Mouse (Mus musculus) adipocyte (in vitro differentiated cells): ENCODE measurements around the gene Ampd2.

Experiments
- DNase-seq: peaks from one replicate; pipeline ENCODE4 v3.0.0-alpha.2; 2016; ENCODE audit warnings: low spot score

The Ampd2 gene

DNA sequence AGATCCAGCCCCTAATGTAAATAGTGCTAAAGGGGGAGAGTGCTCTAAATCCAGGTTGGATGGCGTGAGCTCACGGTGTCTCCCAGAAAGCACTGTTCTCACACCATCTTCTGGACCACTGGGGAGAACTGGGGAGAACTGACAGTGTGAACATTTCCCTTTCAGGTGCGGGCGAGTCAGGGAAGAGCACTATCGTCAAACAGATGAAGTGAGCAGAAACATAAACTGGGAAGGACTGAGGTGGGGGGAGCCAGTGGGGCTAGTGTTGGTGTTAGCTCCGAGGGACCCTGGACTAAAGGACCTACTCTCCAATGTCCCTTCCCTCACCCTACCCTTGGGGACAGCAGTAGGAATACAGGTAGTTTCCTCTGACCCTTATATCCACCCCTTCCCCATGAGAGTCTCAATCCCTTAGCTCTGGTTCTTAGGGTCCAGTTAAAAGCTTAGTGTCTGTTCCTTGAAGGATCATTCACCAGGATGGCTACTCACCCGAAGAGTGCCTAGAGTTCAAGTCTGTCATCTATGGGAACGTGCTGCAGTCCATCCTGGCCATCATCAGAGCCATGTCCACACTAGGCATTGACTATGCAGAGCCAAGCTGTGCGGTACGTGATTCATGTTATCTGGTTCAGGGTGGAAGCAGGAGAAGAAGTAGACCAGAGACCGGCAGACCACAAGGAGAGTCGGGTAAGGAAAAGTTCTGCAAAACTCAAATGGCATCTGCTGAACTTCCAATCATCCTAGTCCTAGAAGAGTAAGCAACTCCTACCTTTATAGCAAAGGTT lies 8.7 kb upstream of the Ampd2 start:
- DNase-seq: no peak

DNA sequence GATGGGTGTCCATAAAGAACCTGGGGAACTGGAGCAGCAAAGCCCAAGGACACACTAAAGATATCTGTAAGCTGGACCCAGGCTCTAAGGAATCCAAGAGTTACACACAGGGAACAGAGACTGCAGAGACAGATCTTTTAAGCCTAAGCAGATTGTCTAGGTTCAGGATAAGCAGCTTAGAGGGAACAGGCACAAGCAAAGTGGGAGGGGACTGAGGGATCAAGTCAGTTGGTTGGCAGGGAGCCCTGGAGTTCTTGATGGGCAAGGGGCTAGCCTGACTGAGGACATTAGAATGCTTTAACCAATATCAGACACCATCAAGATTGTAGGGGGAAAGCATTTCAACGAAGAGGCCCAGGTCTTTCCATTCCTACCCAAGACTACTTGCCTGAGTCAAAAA lies 7.7 kb upstream of the Ampd2 start:
- DNase-seq: no peak

DNA sequence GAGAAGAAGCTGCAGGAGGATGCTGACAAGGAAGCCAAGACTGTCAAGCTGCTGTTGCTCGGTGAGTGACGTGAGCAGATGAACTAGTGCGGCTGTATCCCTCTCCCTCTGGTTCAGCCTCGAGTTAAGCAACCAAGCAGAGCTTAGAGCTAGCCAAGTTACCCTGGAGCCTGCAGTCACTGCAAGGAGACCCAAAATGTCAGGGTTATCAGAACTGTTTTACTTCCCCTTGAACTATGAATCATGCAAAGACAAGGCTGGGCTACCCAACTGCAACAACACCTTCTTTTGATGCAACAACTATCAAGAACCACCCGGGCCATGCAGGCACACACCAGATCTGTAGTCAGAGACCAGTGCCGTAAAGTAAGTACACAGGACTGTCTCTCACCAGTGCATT lies 6.9 kb upstream of the Ampd2 start:
- DNase-seq: no peak

DNA sequence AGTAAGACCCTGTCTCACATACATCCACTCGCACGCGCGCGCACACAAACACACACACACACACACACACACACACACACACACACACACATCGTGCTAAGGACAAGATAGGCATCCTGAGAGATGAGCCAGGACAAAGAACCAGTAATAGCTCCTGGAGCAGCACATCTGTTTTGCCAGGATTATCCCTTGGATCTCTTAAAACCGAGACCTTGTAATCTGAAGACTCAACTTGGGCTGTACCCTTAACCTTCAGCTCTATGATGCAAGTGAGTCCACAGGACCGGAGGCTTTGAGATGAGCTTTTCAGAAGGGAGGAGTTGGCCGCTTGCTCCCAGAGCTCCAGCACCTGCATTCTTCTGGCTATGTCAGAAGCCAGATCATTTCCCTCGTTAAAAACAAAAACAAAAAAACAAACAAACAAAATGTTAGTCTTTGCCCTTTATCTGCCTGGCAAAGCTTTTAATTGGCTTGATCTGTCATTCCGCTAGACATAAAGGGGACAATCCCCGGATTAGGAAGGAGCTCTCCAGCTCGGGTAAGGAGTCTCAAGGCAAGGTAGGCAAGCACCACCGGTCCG lies 6.2 kb upstream of the Ampd2 start, which contains the start of gene Gnat2:
Gene Gnat2 (plus strand): TSS at position 254 of the 580 bp plus-strand sequence.
- DNase-seq: no peak

DNA sequence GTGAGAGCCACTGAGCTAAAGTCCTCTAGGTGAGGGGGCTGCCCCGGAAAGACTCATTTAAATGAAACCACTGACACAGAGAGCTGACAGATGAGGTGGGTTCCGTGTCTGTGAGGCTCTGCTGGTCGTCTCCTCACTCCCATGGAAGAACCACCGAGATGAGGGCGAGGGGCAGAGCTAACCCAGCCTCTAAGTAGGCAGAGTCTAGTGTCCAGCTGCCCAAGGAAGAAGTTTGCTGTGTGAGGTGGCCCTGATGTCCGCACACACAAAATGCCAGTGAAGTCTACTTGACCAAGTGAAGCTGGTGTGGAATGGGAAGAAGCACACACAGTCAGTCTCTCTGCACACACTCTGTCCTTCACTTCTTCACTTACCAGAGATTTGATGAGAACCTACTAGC lies 5.6 kb upstream of the Ampd2 start:
- no peak for DNase-seq

DNA sequence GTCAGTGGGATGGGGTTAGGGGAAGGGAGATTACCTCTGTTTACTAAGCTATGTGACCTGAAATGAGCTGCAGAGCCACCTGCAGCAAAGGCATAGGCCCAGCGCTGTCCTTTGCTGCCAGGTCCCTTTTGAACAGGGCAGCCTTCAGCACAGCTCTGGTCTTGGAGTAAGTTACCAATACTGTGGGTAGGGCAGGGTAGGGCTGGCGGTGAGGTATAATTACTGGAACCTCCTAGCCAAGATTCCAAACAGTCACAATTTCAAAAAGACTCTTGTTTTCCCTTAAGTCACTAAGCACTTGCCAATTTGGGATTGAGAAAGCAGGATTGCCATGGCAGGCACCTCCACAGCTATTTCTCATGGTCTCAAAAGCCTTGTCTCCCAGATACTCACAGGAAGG lies 4.1 kb upstream of the Ampd2 start:
- no peak for DNase-seq

DNA sequence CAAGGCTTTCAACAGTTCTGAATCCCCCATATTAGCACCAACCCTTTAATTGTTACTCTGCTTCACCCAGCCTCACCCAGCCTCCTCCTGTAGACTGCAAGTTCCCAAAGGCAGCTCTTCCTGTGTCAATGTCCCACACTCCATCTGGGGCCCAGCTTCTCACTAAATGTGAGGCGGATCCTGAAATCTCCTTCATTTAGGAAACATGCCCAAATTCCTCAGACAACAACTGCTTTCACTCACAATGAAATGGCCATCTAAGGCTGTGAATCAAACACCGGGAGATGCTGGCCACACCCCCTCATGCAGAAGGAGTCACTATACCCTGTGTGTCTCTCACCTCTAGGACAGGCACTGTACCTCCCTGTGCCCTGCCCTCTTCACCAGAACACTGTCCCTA lies 3.5 kb upstream of the Ampd2 start:
- DNase-seq: no peak

DNA sequence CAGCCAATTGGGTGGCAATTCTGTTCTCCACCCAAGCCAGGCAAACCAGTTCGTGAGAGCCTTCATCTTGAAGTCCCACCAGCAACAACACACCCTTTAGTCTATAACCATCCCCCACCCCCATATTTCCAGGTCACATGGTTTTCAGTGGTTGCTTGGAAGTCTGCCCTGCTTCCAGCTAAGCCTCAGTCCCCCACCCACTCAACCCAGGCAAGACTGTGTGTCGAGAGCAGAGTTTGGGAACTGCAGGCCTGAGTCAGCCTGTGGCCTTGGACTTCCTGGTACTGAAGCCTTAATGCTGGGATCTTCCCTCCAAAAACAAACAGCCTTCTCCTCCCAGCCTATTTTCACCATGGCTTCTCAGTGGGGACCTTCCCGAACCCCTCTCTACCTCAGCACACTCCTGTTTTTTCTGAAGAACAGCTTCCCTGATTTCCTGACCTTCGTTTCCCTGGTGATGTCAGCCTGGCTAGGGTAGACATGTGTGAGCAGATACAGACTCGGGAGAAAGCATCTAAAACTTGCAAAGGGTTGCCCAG lies 2.5 kb upstream of the Ampd2 start:
- peak; percentile 47 for DNase-seq

DNA sequence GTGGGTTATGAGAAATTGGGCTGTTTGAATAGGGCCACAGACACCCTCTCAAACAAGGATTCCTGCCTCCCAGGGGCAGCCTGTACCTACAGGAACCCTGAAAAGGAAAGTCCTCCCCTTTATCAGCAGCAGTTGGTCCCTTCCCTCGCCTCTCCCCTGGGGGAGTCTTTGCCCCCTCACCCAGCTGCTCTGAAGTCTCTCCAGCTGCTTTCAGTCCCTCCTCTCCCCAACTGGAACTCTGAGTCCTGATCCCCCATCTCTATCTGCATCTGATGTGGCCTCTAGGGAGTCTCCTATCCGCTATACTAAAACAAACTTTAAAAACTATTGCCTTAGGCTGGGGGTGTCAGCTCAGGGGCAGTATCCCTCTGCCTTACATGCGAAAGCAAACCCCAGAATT lies 878 bp upstream of the Ampd2 start:
- DNase-seq: peak; percentile 16

DNA sequence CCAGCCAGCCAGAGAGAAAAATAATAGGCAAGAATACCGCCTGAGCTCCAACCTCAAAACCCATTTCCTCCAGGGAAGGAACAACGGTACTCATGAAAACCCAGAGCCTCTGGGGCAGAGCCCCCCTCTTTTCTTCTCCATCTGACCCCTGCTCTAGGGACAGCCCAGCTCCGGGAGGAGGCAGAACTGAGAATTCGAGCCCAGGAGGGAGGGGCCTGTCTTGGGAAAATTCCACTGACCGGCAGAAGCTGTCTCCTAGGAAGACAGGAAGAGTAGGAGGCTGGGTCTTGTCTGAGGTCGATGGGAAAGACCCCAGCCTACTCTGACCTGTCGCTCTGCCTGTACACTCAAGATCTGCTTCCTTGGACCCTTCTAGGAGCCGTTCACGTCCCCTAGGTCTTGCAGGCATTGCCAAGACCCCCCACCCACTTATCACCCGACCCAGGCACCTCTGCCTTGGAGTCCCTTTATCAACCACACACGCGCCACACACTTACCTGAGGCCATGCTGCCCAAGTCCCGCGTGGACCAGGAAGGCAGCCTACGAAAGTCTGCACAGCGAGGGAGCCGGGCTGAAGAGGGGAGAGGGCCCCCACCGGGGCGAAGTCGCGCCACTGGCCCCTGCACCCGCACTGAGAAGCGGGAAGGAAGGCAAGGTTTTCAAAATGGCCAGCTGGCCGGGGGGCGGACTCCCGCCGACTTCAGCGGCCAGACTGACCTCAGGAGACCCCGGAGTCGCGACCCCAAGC lies 556 bp downstream of the Ampd2 start:
- peak; percentile 92 for DNase-seq

DNA sequence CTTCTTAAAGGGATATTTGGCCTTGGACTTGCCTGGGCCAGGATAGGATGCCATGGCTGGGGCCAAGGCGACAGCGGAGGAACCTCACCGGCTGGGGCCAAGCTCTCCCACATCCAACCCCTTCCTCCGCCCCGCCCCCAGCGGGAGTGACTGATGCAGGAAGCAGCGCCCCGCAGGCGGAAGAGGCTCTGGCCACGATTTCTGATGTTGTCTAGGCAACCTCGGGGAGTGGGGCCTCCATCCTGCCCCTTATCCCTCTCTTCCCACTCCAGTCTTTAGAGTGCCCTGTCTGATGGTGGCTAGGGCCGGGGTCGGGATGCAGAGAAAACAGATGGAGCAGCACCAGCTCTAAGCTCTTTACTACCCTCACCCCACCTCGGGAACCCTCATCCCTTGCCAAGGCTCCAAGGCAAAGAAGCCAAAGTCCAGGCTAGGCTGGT lies 1.1 kb downstream of the Ampd2 start:
- peak; percentile 93 for DNase-seq

DNA sequence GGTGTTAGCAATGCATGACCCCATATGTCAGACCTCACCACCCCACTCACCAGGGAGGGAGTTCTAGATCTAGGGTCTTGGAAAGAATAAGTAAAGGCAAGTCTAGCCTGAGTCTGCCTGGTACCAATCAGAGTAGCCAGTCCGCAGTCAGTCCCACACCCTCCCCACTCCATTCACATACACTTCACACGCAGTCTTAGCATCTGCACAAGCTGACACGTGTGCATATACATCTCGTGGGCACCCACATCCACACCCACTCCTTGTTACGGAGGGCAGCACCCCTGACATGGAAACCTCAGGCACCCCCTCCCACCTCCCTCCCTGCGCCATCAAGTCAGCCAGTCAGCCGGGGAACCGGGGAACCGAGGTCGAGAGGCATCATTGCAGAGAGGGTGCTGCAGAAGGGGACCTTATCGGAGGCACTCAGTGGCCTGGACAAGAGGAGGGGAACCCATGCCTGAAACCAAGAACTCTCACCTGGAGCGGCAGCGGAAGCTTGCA lies 1.6 kb downstream of the Ampd2 start:
- DNase-seq: no peak

DNA sequence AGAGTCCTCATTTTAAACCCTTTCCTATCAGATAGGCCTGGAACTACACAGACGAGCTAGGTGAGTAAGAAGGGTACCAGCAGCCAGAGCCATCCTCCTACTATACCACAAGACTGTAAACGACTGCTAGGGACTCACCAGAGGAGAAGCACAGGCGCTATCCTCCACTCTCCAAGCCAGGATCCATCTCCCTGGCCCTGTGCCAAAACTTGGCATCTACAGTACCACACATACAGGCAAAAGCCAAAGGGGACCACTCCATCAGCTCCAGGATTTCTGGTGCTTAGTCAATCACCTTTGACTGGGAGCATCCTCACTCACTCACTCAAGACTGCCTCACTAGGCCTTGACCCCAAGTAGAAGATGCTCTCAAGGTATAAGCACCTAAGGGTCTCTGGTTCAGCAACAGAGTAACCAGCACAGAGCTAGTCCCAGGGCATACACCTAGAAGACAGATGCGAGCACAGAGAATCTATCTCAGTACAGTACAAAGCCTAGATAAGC lies 2.5 kb downstream of the Ampd2 start:
- no peak for DNase-seq

DNA sequence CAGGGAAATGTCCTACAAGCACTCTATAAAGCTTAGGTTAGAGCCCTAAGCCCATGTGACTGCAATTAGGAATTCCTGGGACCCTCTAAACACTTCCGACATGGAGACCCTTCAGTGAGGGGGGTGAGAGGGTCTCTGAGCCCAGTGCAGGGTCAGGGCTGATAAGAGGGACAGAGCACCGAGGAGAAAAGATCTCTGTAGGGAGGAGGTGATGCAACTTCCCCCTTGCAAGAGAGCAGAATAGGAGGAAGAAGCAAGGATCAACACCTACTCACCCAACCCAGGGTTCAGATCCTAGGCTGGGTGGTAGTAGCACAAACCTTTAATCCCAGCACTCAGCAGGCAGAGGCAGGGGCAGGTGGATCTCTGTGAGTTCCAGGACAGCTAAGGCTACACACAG lies 3.3 kb downstream of the Ampd2 start:
- no peak for DNase-seq

DNA sequence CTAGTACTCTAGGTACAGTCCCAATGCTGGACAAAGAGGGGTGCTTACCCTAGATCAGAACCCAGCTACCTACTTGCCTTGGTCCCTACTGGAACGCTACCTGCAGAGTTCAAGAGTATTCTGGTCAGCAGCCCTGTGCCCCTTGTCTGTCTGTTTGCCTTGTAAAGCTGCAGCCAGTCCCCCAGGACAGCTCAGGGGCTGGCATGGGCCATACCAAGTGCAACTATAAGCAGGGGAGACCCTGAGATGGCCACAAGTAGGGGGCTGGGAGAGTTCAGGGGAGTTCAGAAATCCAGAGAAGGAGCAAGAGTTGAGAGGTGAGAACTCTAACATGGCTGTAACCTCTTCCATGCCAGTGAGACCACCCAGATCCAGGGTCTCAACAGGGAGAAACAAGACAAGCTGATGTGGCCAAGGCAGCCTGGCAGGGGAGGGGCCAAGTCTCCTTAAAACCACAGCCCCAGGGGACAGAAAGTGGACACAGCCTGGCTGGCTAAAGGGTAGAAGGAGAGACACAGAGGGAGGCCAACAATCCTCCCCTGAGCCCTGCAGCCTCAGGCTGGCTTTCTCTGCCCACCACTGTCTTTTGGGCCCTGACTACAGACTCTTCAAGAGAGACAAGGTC lies 4.1 kb downstream of the Ampd2 start:
- DNase-seq: peak; percentile 73

DNA sequence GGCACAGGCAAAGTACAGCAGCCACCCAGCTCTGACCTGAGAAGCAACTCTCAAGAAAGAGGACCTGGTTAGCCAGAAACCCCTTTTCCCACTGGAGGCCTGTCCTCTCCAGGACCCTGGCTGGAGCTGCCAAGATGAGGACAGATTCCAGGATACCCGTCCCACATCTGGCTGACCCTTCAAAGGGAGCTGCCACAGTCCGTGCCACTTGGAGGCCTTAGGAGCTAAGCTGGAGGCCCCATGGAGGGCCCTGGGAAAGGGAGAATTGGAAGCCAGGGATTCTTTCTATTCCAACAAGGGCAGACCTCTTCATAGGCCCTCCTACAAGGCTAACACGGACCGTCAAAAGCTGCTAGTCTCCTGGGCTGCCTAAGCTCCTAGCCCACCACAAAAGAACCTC lies 4.8 kb downstream of the Ampd2 start:
- peak; percentile 69 for DNase-seq

DNA sequence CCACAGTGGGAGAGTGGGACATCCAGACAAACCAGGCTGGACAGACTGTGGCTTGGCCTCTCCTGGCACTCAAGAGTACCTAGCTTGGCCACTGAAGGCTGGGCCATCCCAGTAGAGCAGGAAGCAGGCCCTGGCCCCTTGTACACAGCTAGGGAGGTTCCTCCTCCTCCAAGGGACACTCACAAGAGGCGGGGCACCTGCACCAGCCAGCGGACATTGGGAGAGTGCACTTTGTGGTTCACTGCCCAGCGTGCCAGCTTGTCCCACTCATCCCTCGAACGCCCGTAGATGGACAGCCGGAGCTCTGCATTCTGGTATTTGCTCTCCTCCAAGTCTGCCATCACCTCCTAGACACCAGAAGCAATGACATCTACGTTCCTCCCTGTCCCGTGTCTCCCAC lies 9.6 kb downstream of the Ampd2 start:
- no peak for DNase-seq

DNA sequence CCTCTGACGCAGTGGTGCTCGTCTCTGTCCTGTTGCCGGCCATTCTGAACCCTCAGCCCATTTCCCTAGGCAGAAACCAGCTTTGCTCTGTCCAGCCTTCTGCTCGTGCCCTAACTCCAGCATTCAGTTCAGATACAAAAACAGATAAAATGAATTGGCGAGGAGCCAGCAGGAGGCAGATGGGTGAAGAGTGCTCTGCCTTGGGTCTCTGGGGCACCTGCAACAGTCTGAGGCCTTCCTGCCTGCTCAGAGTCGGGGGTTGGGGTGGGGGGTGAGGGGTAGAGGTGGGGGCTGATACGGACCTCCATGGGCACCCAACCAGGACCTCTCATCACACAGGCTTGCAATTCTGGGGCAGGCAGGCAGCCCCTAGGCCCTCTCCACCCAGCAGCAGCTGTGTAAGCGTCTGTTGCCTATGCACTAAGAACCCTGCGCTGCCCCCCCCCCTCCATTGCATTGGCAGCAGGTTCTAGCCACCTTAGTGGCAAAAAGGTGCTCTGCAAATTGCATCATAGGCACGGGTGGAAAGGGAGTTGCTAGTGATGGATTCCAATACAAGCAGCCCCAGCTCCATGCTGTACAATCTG lies 13.4 kb downstream of the Ampd2 start:
- no peak for DNase-seq

DNA sequence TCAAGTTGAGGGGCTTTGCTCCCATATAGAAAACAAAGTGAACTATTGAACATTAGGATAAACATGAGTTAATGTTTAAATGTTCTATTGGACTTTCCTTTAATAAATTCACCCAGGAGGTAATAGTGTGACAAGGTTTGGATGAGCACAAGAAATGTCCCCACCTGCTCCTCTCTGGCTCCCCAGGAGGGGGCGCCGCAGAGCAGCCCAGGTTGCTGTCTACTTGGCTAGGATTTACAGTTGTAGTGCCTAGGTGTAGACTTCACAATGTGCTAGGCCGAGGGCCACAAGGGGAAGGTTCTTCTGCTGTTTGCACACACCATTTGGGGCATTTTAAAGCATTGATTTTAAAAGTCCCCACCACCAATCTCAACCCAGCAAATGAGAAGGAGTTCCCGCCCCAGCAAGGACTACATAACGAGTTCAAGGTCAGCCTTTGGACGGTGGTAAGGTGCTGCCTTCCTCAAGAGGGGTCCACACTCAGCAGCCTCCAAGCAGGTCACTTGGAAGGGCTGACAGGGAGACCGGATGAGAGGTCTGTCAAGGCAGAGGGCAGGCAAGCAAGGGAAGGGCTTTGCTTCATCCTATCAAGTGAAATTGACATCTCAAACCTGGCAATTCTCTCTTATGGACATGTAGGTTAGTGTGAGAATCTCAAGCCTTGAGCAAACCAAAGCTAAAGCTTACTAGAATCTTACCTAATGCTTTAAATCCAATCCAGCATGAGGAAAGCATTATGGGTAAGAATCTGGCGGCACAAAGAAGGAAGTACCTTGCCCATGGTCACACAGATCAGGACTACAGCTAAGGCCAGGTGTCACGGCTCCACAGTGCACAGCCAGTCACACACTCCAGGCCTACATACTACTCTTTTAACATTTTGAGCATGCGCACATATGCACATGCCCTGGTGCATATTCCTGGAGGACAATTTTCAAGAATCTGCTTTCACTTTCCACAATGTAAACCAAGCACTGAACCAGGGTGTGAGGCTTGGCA lies 15.9 kb downstream of the Ampd2 start:
- peak; percentile 63 for DNase-seq

DNA sequence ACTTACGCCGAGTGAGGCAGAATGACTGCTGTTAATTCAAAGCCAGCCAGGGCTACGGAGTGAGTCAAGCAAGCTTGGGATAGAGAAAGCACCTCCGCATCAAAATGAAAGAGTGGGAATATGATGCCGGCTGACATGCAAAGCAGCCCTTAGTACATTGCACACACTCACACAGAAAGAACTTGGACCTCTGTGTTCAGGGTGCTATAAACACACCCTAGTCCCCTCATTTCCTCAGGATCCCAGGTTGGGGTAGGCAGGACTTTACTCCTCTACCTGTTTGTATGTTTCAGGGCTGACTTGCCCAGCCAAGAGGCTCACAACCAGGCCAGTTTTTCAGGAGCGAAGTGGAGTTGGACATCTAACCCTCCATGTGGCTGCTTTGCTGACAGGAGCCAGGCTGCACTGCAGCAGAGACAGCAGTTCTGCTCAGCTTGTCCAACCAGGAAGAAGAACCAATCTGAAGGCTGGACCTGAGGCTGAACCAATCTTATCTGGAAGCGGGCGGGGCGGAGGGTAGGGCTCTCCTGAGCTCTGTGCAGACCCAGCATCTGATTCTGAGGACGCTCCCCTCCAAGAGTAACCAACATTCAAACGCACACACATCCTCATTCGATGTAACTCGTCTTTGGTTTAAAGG lies 17.1 kb downstream of the Ampd2 start:
- no peak for DNase-seq
